Mouse (Mus musculus) mouse embryonic stem cell (cell line): ENCODE measurements around the gene Sorcs3.

Experiments
- in situ Hi-C, 2 experiments: fragments of 300-500 bp; cut with MboI; formaldehyde crosslinking; loops; 1 replicate in 1 of 2; 3 replicates in 1 of 2; pipeline ENCODE4 v1.14.3; 2019 to 2020; ENCODE audit warnings: low sequenced_read_pairs in 2 of 2, low pct_unique_long_range_greater_than_20kb in 1 of 2, mixed read lengths in 1 of 2; ENCODE audit not compliant: unreplicated experiment in 1 of 2

The Sorcs3 gene

GRCm38 (mm10) chr19:48205929-48206814 lies at the start of gene Sorcs3:
TSS of gene Sorcs3 (plus strand) at chr19:48206025.
- in situ Hi-C loops: no loop called here

DNA sequence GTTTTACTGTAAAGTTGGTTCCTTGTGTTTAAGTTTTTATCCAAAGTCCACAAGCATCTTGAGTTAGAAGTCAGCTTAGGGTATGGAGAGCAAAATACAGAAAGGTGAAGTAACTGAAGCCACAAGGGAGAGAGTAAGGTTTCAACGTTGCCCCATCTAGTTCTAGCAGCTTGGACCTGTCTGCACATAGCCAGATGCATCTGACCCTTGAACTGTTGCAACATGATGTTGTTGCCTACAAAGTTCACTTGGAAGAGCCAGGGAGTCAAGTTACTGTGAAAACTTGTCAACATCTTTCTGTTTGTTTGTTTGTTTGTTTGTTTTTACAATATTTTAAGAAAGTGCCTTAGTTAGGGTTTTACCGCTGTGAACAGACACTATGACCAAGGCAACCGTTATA lies 40.5 kb upstream of the Sorcs3 start:
- in situ Hi-C loops: no loop called here

GRCm38 (mm10) chr19:48167110-48167509 lies 38.7 kb upstream of the Sorcs3 start:
- in situ Hi-C loops: no loop called here

- in situ Hi-C loops: no loop called here
Measured at GRCm38 (mm10) chr19:48168284-48168683, 37.5 kb upstream of the Sorcs3 start.

- in situ Hi-C loops: no loop called here
Measured at GRCm38 (mm10) chr19:48174717-48175116, 31.1 kb upstream of the Sorcs3 start.

GRCm38 (mm10) chr19:48203928-48204470 lies 1.8 kb upstream of the Sorcs3 start:
- in situ Hi-C loops: no loop called here

DNA sequence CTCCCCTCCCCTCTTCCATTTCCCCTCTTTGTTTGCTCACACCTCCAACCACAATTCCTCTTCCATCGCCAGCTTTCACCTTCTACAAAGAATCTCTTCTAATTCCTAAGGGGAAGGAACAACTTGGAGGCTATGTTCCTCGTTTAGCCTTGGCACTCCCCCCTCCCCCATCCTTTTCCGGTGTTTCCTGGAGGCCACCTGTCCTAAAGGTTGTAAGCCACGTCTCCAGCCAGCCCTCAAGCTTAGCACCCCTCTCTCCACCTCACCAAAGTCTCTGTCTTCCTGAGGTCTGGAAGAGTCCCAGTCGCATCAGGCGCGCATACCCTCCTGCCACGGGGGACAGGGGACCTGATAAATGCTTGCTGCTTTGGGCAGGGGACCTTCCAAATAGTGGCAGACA lies 1.3 kb upstream of the Sorcs3 start:
- in situ Hi-C loops: no loop called here

DNA sequence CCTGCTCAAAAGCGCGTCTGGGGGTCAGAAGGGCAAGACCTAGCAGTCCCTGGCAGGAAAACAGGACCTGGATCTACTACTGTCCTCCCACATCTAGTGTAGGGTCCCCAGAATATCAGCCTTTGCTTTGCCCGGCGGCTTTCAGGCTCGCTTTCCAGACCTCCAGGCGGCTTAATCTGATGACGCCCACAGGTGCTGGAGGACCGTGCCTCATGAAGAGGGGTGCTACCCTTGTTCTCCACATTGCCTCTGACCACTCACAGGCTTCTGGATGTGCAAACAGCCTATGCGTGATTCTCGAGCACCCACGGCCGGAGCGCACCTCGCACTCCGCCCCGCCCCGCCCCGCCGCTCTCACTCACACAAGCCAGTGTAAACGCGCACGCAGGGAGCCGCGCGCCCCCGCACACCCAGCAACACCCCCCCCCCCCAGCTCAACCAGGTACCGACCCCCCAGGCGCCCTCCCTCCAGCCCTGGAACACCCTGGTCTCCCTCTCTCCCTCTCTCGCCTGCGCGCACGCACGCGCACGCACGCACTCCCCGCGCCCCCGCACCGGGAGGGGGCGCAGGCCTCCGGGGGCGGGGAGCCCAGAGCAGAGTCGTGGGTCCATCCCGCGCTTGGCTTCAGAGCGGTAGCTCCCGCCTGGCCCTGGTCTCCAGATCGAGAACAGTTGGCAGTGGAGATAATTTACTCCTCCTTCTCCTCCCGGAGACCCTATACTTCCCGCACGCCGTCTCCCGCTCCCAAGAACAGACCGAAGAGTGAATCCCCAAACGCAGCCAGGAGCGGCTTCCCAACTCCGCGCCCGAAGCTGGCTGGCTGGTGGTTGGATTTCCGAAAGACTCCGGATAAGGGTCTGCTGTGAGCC lies 698 bp upstream of the Sorcs3 start:
- in situ Hi-C loops: no loop called here

GRCm38 (mm10) chr19:48206861-48207730 lies 1.3 kb downstream of the Sorcs3 start:
- in situ Hi-C loops: no loop called here

GRCm38 (mm10) chr19:48207731-48208370 lies 2.0 kb downstream of the Sorcs3 start:
- in situ Hi-C loops: no loop called here

DNA sequence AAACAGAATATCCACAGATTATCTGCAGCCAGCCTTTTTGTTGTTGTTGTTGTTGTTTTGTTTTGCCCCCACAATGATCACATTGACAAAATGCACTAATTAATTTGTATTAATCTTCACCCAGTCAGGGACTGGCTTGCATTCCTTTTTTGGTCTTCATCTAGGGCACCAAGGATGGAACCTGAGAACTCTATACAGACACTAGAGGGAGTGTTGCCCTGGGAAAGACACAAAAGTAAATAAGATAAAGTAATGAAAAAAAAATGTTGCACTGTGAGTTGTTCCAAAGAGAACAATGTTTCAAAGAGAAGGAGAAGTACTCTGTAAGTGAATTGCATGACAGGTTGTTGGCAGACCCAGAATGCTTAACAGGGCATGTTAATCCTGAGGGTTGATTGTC lies 9.6 kb downstream of the Sorcs3 start:
- in situ Hi-C loops: no loop called here

DNA sequence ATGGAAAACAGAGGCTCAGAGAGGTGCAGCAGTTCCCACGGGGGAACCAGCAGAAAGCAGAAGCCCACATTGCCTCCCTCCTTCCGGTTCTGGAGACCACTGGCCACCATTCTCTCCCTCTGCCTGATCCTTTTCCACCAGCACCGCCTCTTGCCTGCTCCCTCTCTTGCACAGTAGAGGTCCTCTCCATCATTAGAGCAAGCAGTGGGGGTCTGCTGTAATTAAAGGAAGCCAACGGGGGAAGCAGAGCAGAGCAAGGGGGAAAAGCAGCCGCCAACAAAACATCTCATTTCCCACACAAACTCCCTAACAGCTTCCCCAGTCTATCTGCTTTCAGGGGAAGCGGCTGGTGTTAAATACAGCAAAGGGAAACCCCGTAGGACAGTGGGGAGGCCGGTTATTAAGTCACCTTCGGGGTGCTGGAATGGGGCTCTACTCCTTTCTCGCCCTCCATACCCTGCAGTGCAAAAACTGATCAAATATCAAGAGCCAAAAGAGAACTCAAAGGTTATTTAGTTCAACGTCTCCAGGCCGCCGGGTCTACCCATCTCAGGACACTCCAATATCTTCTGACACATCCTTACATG lies 32.1 kb downstream of the Sorcs3 start:
- in situ Hi-C loops: no loop called here

DNA sequence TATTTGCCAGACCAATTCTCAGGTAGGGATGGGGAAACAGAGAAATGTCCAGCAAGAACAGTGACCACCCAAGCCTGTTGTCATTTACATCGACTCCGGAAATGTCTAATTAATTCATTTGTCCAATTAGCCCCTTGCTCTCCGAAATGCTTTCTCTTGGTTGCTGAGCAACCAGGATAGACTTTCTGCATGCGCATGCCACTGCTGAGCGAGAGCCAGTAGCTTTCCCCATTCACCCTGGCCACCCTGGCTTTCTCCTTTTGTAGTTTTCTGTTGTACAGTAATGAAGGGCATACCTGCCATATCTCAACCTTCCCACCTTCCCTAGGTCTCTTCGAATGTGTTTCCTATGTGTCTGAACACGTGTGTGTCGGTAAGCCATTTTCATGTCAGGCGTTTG lies 32.6 kb downstream of the Sorcs3 start:
- in situ Hi-C loops: no loop called here

DNA sequence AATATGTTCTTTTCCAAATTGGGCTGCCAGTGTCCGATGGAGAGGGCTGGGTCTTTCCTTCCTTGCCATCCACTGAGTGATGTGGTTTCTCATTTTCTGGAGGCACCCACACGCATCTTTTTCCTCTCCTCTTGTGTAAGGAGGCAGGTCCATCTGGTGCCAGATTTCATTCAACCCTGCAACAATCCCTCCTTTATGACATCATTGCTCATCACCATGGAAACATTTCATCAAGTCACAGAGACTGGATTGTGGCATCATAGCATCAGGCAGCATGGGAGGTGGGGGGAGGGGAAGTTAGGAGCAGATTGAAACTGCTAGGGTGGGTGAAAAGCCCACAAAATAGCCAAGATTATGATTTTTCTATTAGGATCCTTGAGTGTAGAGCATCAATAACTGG lies 35.1 kb downstream of the Sorcs3 start:
- in situ Hi-C loops: no loop called here

DNA sequence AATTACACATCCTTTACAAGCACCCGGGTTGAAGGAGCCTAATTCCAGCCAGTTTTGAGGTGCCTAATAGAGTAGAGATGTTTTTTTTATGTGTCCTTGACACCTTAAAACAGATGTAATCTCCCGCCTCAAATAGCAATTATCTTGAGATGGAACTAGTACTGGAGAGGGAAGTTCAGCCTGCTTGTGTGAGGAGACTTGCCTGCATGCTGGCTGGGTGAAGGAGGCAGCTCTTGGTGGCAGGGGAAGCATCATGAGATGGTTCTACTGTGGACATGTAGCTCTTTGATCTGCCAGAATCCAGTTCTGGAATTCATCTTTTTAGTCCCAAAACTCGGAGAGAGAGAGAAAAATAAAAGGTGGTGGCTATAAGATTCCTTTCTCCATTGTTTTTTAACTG lies 38.2 kb downstream of the Sorcs3 start:
- in situ Hi-C loops: no loop called here

DNA sequence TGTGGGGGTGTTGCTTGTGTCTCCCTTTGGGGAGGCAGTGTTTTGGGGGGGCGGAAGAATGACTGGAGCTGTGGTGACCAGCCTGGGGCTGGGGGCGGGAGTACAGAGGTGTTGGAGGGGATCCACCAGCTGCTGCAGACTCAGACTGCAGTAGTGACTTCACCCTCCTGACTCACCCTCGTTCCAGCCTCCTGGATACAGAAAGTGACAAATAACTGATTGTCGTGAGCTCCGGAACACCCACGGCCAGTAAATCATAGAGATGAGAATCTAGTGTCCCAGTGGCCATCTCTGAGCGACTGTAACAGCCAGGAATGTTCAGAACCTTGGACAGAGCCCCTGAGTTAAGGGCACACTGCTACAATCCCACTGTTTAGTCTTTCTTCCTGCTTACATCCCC lies 53.4 kb downstream of the Sorcs3 start:
- in situ Hi-C loops: no loop called here

- in situ Hi-C loops: no loop called here
Measured at GRCm38 (mm10) chr19:48260671-48261070, 54.8 kb downstream of the Sorcs3 start.

DNA sequence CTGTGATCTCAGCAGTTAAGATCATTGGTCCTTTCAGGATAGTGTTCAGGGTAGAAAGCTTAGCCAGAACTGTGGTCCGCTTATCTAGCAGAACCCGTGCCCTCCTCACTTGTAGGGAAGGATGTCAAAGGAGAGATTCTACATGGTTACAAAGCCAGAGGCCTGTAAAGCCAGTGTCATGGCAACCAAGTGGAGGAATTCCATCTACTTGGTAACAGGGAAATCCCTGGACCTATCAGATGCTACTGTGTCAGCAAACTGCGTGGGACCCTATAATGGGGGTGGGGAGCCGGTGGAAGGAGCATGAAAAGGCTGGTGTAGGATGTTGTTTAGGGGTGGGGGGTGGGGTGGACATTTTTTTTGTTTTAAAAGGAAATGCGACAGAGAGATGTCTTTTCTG lies 57.9 kb downstream of the Sorcs3 start:
- in situ Hi-C loops: no loop called here
